Mouse (Mus musculus) ES-E14 (cell line): ENCODE results near the gene Dnase1l3.

ENCODE experiments used
- CHD2 ChIP-seq: IDR thresholded peaks from 2 replicates; pipeline ENCODE4 v1.6.1; 2014; ENCODE audit warnings: mild to moderate bottlenecking, low read depth, low read length, inconsistent platforms
- HCFC1 ChIP-seq: IDR thresholded peaks from 2 replicates; pipeline ENCODE4 v1.6.1; 2012; ENCODE audit warnings: low read length, inconsistent platforms, borderline replicate concordance; ENCODE audit not compliant: insufficient read depth
- MAFK ChIP-seq: IDR thresholded peaks from 2 replicates; pipeline ENCODE4 v1.6.1; 2014; ENCODE audit warnings: mild to moderate bottlenecking, low read depth, low read length, inconsistent platforms; ENCODE audit not compliant: insufficient read depth
- ZC3H11A ChIP-seq: IDR thresholded peaks from 2 replicates; pipeline ENCODE4 v1.6.1; 2012; ENCODE audit warnings: low read depth, mild to moderate bottlenecking, inconsistent platforms, low read length, borderline replicate concordance

DNA sequence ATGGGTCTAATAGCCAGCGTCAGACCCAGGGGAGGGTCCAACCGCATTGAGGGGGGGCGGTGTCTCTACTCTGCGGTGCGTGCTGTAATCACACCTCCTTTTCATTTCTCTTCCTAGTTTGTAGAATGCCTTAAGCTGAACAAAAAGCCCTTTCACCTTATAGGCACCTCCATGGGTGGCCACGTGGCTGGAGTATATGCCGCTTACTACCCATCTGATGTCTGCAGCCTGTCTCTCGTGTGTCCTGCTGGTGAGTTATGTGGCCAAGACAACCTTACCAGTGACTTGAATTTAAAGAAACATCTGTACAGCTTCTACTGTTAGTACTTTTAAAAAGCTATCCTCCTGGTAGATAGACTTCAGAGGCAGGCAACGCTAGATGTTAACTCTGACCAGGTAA, 48.2 kb upstream of the Dnase1l3 start:
- TF ChIP-seq CHD2 (no peak), ZC3H11A (no peak), MAFK (no peak), HCFC1 (no peak)
